Mouse (Mus musculus) stomach, embryonic 14.5 days (tissue): Measurements from ENCODE around the gene March7. TPM values are rescaled to one million over a fixed set of nuclear protein-coding genes. Genes with fewer than 3 reads are reported as not detected.

Source experiments
- ATAC-seq: fragments of 200-750 bp; cut with Nextera tagmentation; 2 replicates; pipeline ENCODE4 v1.8.0; 2017; ENCODE audit warnings: low read depth, moderate TSS enrichment; ENCODE audit not compliant: insufficient number of reproducible peaks, insufficient read depth, low FRiP score
- H3K27ac ChIP-seq: fragments of 300-500 bp; sonication (generic); 2 replicates; pipeline ENCODE4 v1.5.1; 2014; ENCODE audit warnings: mild to moderate bottlenecking, low read length, moderate library complexity, mixed read lengths
- H3K27me3 ChIP-seq: fragments of 300-500 bp; sonication (generic); 2 replicates; pipeline ENCODE4 v1.6.1; 2014; ENCODE audit warnings: low read length, control low read depth, mixed read lengths; ENCODE audit not compliant: control insufficient read depth, insufficient read depth
- H3K36me3 ChIP-seq: fragments of 300-500 bp; sonication (generic); 2 replicates; pipeline ENCODE4 v1.6.1; 2014; ENCODE audit warnings: mild to moderate bottlenecking, control low read depth, low read length, moderate library complexity, mixed read lengths; ENCODE audit not compliant: control insufficient read depth, insufficient read depth
- H3K4me1 ChIP-seq: fragments of 300-500 bp; sonication (generic); 2 replicates; pipeline ENCODE4 v1.6.1; 2014; ENCODE audit warnings: low read length, control low read depth, mixed read lengths; ENCODE audit not compliant: control insufficient read depth, insufficient read depth
- H3K4me2 ChIP-seq: fragments of 300-500 bp; sonication (generic); replicated peaks from 2 replicates; pipeline ENCODE4 v1.6.1; 2014; ENCODE audit warnings: low read depth, low read length, control low read depth
- H3K4me3 ChIP-seq: fragments of 300-500 bp; sonication (generic); 2 replicates; pipeline ENCODE4 v1.5.1; 2014; ENCODE audit warnings: low read depth, low read length, control low read depth
- H3K9ac ChIP-seq: fragments of 300-500 bp; sonication (generic); replicated peaks from 2 replicates; pipeline ENCODE4 v1.6.1; 2014; ENCODE audit warnings: low read depth, mild to moderate bottlenecking, control low read depth, low read length, moderate library complexity, mixed read lengths
- H3K9me3 ChIP-seq: fragments of 300-500 bp; sonication (generic); 2 replicates; pipeline ENCODE4 v1.6.1; 2016; ENCODE audit warnings: low read depth, low read length, control low read depth; ENCODE audit not compliant: control insufficient read depth
- WGBS: fragments of 180-500 bp; shearing (Covaris S2); extraction: QIAGEN DNeasy Blood & Tissue Kit; methylation state at CpG from one replicate; pipeline ENCODE4 v1.1.7; 2014; 5-methylcytosine and 5-hydroxymethylcytosine counted together
- polyA plus RNA-seq: library from polyadenylated mRNA; unstranded; fragments of >200 nt; fragmentation: Nextera tagmentation; extraction: Ambion mirVana; gene quantifications from 2 replicates; pipeline ENCODE4 v1.2.1, GENCODE M21; 2014

Gene March7
- polyA plus RNA-seq, 1 experiment from 2014 or later: 79.3 TPM

GRCm38 (mm10) chr2:60256751-60257150, 47.1 kb downstream of the March7 start:
- Histone ChIP-seq H3K27me3 (no peaks in the 10 kb centered on the region), H3K36me3 (peaks cover 2% of the 10 kb centered on the region; the same call in 1 of the 2 replicates), H3K9me3 (no peaks in the 10 kb centered on the region), H3K9ac (no peak overlapping the region), H3K27ac (no peak overlapping the region), H3K4me2 (no peak overlapping the region), H3K4me3 (no peak overlapping the region), H3K4me1 (no peaks in the 10 kb centered on the region)
- 73% methylated on average over 2 of the region's 2 CpGs for WGBS
- no peak for ATAC-seq

GRCm38 (mm10) chr2:60259186-60259585, 49.5 kb downstream of the March7 start:
- Histone ChIP-seq H3K4me2 (no peak overlapping the region), H3K27ac (no peak overlapping the region), H3K36me3 (no peaks in the 10 kb centered on the region), H3K9me3 (no peaks in the 10 kb centered on the region), H3K4me1 (no peaks in the 10 kb centered on the region), H3K9ac (no peak overlapping the region), H3K4me3 (no peak overlapping the region), H3K27me3 (no peaks in the 10 kb centered on the region)
- no peak for ATAC-seq
- 96% methylated on average over 5 of the region's 5 CpGs for WGBS

- H3K4me2 ChIP-seq: no peak overlapping the region
- no peak overlapping the region for H3K4me3 ChIP-seq
- H3K9me3 ChIP-seq: no peaks in the 10 kb centered on the region
- no peak overlapping the region for H3K27ac ChIP-seq
- no peak for ATAC-seq
- no peaks in the 10 kb centered on the region for H3K4me1 ChIP-seq
- H3K9ac ChIP-seq: no peak overlapping the region
- 87% methylated on average over 5 of the region's 5 CpGs for WGBS
- no peaks in the 10 kb centered on the region for H3K27me3 ChIP-seq
- H3K36me3 ChIP-seq: no peaks in the 10 kb centered on the region
These were observed 51.1 kb downstream of the March7 start for GRCm38 (mm10) chr2:60260621-60261350.

GRCm38 (mm10) chr2:60267567-60267966, 57.9 kb downstream of the March7 start:
- Histone ChIP-seq H3K4me3 (no peak overlapping the region), H3K4me1 (no peaks in the 10 kb centered on the region), H3K9me3 (no peaks in the 10 kb centered on the region), H3K27me3 (no peaks in the 10 kb centered on the region), H3K4me2 (no peak overlapping the region), H3K9ac (no peak overlapping the region), H3K27ac (no peak overlapping the region), H3K36me3 (no peaks in the 10 kb centered on the region)
- WGBS: 58% methylated on average over 1 of the region's 1 CpGs
- no peak for ATAC-seq

GRCm38 (mm10) chr2:60269856-60270479, 60.3 kb downstream of the March7 start:
- peaks cover 3% of the 10 kb centered on the region; the same call in 1 of the 2 replicates for H3K36me3 ChIP-seq
- no peak overlapping the region for H3K4me3 ChIP-seq
- H3K4me1 ChIP-seq: no peaks in the 10 kb centered on the region
- ATAC-seq: no peak
- no peaks in the 10 kb centered on the region for H3K9me3 ChIP-seq
- no peak overlapping the region for H3K27ac ChIP-seq
- no peak overlapping the region for H3K4me2 ChIP-seq
- H3K9ac ChIP-seq: no peak overlapping the region
- no peaks in the 10 kb centered on the region for H3K27me3 ChIP-seq
- WGBS: 91% methylated on average over 14 of the region's 14 CpGs

GRCm38 (mm10) chr2:60278627-60279026, 68.9 kb downstream of the March7 start:
- 89% methylated on average over 4 of the region's 4 CpGs for WGBS
- H3K36me3 ChIP-seq: peaks cover 3% of the 10 kb centered on the region; the same call in 1 of the 2 replicates
- no peaks in the 10 kb centered on the region for H3K4me1 ChIP-seq

GRCm38 (mm10) chr2:60282625-60283024, 72.9 kb downstream of the March7 start:
- Histone ChIP-seq H3K4me2 (peak overlapping the region; percentile 78), H3K9me3 (0 out of 2 replicates have a peak, but pooled peaks cover 2% of the 10 kb centered on the region), H3K36me3 (no peaks in the 10 kb centered on the region), H3K9ac (no peak overlapping the region), H3K27ac (peak overlapping the region; percentile 39; the same call in 1 of the 2 replicates), H3K27me3 (no peaks in the 10 kb centered on the region), H3K4me3 (peak overlapping the region; percentile 2; the same call in 1 of the 2 replicates), H3K4me1 (no peaks in the 10 kb centered on the region)
- ATAC-seq: no peak
- WGBS: 75% methylated on average over 4 of the region's 4 CpGs

More at GRCm38 (mm10) chr2:60278627-60279026, 68.9 kb downstream of the March7 start:
- H3K4me3 ChIP-seq: no peak overlapping the region
- no peak overlapping the region for H3K27ac ChIP-seq
- no peaks in the 10 kb centered on the region for H3K9me3 ChIP-seq
- ATAC-seq: no peak
- no peaks in the 10 kb centered on the region for H3K27me3 ChIP-seq
- no peak overlapping the region for H3K4me2 ChIP-seq
- no peak overlapping the region for H3K9ac ChIP-seq

GRCm38 (mm10) chr2:60283208-60283750, 73.6 kb downstream of the March7 start:
- no peaks in the 10 kb centered on the region for H3K27me3 ChIP-seq
- peak overlapping the region; percentile 78 for H3K4me2 ChIP-seq
- no peak overlapping the region for H3K9ac ChIP-seq
- no peaks in the 10 kb centered on the region for H3K4me1 ChIP-seq
- no peaks in the 10 kb centered on the region for H3K36me3 ChIP-seq
- ATAC-seq: no peak
- 0 out of 2 replicates have a peak, but pooled peaks cover 2% of the 10 kb centered on the region for H3K9me3 ChIP-seq
- 6% methylated on average over 9 of the region's 9 CpGs for WGBS
- H3K27ac ChIP-seq: peak overlapping the region; percentile 56
- peak overlapping the region; percentile 47 for H3K4me3 ChIP-seq
